Mouse (Mus musculus): ENCODE measurements around the gene Gng5. TPM values are rescaled to one million over a fixed set of nuclear protein-coding genes. Genes with fewer than 3 reads are reported as not detected.

Gene Gng5
- 143 TPM for total RNA-seq (2023)

GRCm38 (mm10) chr3:146499431-146500002 lies at the start of gene Gng5, which contains the start of gene Spata1:
Gng5 (plus strand) TSS chr3:146499807.
Spata1 (minus strand) TSS chr3:146499753.

DNA sequence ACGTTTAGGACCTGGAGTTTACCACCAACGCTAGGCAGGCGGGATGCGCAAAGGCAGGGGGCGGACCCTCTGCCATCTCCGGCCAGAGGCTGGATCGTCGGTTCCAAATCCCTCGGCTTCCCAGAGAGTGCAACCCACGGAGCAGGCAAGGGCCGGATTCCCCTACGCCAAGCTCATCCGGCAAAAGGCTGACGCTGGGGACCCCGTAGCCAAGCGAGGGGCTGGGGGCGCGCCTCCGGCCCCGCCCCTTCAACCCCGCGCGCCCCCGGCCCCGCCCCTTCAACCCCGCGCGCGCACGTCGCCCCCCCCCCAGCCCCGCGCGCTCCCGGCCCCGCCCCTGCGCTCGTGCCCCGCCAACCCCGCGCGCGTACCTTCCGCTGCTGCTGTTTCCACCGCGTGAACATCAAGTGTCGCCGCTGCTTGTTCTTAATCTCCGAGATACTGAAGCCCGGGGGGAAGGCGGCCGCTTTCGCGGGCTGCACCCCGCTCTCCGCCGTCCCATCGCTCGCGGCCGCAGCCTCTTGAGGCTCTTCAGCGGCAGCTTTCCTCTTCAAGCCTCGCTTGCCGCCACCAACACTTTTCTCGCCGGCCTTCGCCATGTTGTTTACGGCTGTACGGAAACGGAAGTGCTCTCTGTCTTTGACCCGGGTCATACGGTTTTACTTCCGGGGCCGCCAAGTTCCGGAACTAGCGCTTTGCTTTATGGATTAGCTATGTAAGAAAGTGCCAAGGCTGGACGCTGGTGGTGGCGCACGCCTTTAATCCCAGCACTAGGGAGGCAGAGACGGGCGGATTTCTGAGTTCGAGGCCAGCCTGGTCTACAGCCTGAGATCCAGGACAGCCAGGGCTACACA lies 21.4 kb downstream of the Gng5 start, which contains the start of gene Rpf1:
Gene Rpf1, minus strand, starts transcription at position 632 of the 854 bp plus-strand sequence.

Other genes with a start within 250 kb of the Gng5 start
- gene Ssx2ip, start 95.2 kb upstream of the Gng5 start, total RNA-seq (2023) = 4.4 TPM
- gene Ctbs, start 50.0 kb upstream of the Gng5 start, total RNA-seq (2023) = 11.4 TPM
- 8.8 TPM for gene Spata1, start 54 bp upstream of the Gng5 start, total RNA-seq (2023)
- gene Rpf1, start 21.6 kb downstream of the Gng5 start, total RNA-seq (2023) = 108 TPM
- not detected for gene Uox, start 70.6 kb downstream of the Gng5 start, total RNA-seq (2023)
- gene Dnase2b, start 115.8 kb downstream of the Gng5 start, total RNA-seq (2023) = not detected
- gene 4930503B20Rik, start 151.5 kb downstream of the Gng5 start, total RNA-seq (2023) = not detected
- gene Samd13, start 185.8 kb downstream of the Gng5 start, total RNA-seq (2023) = not detected

Data from CD8-positive naive resting alpha-beta T cell, adult 57 days (primary cell).